Mouse (Mus musculus) embryonic facial prominence, embryonic 11.5 days (tissue): Measurements from ENCODE around the gene 1700092M07Rik. TPM values are rescaled to one million over a fixed set of nuclear protein-coding genes. Genes with fewer than 3 reads are reported as not detected.

Source experiments
- ATAC-seq: fragments of 200-750 bp; cut with Nextera tagmentation; replicated peaks from 2 replicates; pipeline ENCODE4 v1.8.0; 2017; ENCODE audit warnings: low read depth; ENCODE audit not compliant: insufficient number of reproducible peaks, low FRiP score, low TSS enrichment
- DNase-seq: peaks from one replicate; pipeline ENCODE4 v3.0.0-alpha.2; 2015; ENCODE audit warnings: low spot score
- H3K27ac ChIP-seq: fragments of 300-500 bp; sonication (generic); replicated peaks from 2 replicates; pipeline ENCODE4 v1.5.1; 2014; ENCODE audit warnings: mild to moderate bottlenecking, low read depth, low read length, control low read depth
- H3K27me3 ChIP-seq: fragments of 300-500 bp; sonication (generic); 2 replicates; pipeline ENCODE4 v1.6.1; 2014; ENCODE audit warnings: mild to moderate bottlenecking, low read length, moderate library complexity, mixed read lengths; ENCODE audit not compliant: control insufficient read depth, insufficient read depth
- H3K36me3 ChIP-seq: fragments of 300-500 bp; sonication (generic); replicated peaks from 2 replicates; pipeline ENCODE4 v1.6.1; 2014; ENCODE audit warnings: low read depth, mild to moderate bottlenecking, low read length, moderate library complexity, mixed read lengths; ENCODE audit not compliant: control insufficient read depth, insufficient read depth
- H3K4me1 ChIP-seq: fragments of 300-500 bp; sonication (generic); 2 replicates; pipeline ENCODE4 v1.6.1; 2014; ENCODE audit warnings: low read length, mixed read lengths; ENCODE audit not compliant: control insufficient read depth, insufficient read depth
- H3K4me2 ChIP-seq: fragments of 300-500 bp; sonication (generic); 2 replicates; pipeline ENCODE4 v1.6.1; 2014; ENCODE audit warnings: low read depth, mild to moderate bottlenecking, control low read depth, low read length, moderate library complexity
- H3K4me3 ChIP-seq: fragments of 300-500 bp; sonication (generic); 2 replicates; pipeline ENCODE4 v1.5.1; 2014; ENCODE audit warnings: low read depth, low read length, control low read depth
- H3K9ac ChIP-seq: fragments of 300-500 bp; sonication (generic); replicated peaks from 2 replicates; pipeline ENCODE4 v1.6.1; 2014; ENCODE audit warnings: mild to moderate bottlenecking, control low read depth, low read length
- H3K9me3 ChIP-seq: fragments of 300-500 bp; sonication (generic); replicated peaks from 2 replicates; pipeline ENCODE4 v1.6.1; 2016; ENCODE audit warnings: mild to moderate bottlenecking, low read length, inconsistent platforms, mixed read lengths; ENCODE audit not compliant: control insufficient read depth
- WGBS: fragments of 180-500 bp; shearing (Covaris S2); extraction: QIAGEN DNeasy Blood & Tissue Kit; methylation state at CpG from one replicate; pipeline ENCODE4 v1.1.7; 2014; 5-methylcytosine and 5-hydroxymethylcytosine counted together
- polyA plus RNA-seq: library from polyadenylated mRNA; unstranded; fragments of >200 nt; fragmentation: Nextera tagmentation; extraction: Ambion mirVana; gene quantifications from 2 replicates; pipeline ENCODE4 v1.2.1, GENCODE M21; 2014

1700092M07Rik gene
- polyA plus RNA-seq, 1 experiment from 2014 or later, result 1.8 TPM

DNA sequence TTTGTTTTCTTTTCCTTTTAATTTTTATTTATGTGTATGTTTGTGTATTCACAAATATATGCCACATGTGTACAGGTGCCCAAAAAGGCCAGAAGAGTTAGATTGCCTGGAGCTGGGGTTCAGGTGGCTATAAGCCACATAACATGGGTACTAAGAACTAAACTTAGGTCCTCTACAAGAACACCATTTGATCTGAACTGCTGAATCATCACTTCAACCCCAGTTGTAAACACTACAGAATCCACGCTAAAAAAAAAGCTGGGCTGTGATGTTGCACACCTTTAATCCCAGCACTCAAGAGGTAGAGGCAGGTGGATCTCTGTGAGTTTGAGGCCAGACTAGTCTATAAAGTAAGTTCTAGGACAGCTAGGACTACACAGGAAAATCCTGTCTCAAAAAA lies 19.1 kb upstream of the 1700092M07Rik start:
- ATAC-seq (no peak), DNase-seq (no peak)
- WGBS, result 96% methylated on average over 1 of the region's 1 CpGs
- no peaks in the 10 kb centered on the region for H3K4me1 ChIP-seq
- H3K9ac ChIP-seq, result no peak overlapping the region; the same call in 1 of the 2 replicates
- no peak overlapping the region for H3K4me3 ChIP-seq
- peaks cover 18% of the 10 kb centered on the region for H3K36me3 ChIP-seq
- no peaks in the 10 kb centered on the region for H3K9me3 ChIP-seq
- no peak overlapping the region for H3K4me2 ChIP-seq
- H3K27me3 ChIP-seq, result no peaks in the 10 kb centered on the region
- H3K27ac ChIP-seq, result no peak overlapping the region

DNA sequence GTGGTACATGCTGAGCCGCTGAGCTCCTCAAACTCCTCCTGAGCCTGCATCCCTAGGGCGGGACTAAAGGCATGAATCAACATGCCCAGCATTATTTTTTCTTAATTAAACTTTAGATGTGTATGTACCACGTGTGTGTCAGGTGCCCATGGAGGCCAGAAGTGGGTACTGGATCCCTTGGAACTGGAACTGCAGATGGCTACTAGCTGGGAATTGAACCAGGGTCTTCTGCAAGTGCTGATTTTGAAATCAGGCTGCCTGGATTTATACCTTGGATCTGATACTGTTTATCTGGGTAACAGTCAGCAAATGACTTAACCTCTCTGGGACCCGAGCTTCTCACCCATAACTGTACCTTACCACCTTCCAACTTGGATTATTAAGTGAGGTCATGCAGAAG lies 18.5 kb upstream of the 1700092M07Rik start:
- Histone ChIP-seq H3K9ac (peak overlapping the region; percentile 87), H3K36me3 (peaks cover 21% of the 10 kb centered on the region), H3K27me3 (no peaks in the 10 kb centered on the region), H3K4me1 (no peaks in the 10 kb centered on the region), H3K4me3 (peak overlapping the region; percentile 52), H3K9me3 (no peaks in the 10 kb centered on the region), H3K4me2 (peak overlapping the region; percentile 65), H3K27ac (no peak overlapping the region)
- ATAC-seq (no peak), DNase-seq (no peak)
- WGBS, result 61% methylated on average over 4 of the region's 4 CpGs

DNA sequence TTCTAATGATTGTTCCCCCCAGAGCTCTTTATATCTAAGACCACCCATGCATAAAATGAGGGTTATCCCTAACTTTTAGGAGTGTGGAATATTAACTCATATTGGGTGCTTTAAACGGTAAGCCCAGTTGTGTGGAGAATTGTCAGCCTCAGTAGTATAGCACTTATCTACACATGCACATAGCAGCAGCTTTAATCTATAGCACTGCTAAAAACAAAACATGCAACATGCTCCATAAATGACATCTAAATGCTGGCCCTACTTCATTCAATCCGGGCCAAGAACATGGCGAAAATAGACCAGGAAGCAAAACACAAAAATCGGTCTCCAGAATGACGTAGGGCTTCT lies 18.0 kb upstream of the 1700092M07Rik start:
- no peaks in the 10 kb centered on the region for H3K4me1 ChIP-seq
- H3K4me2 ChIP-seq, result peak overlapping the region; percentile 65
- no peak for DNase-seq
- H3K9ac ChIP-seq, result peak overlapping the region; percentile 87
- H3K9me3 ChIP-seq, result no peaks in the 10 kb centered on the region
- peak overlapping the region; percentile 91 for H3K27ac ChIP-seq
- 0 out of 2 replicates have a peak, but pooled peaks have one; percentile 2 for ATAC-seq
- H3K36me3 ChIP-seq, result peaks cover 21% of the 10 kb centered on the region
- WGBS, result 2% methylated on average over 5 of the region's 5 CpGs
- no peaks in the 10 kb centered on the region for H3K27me3 ChIP-seq
- H3K4me3 ChIP-seq, result peak overlapping the region; percentile 52

DNA sequence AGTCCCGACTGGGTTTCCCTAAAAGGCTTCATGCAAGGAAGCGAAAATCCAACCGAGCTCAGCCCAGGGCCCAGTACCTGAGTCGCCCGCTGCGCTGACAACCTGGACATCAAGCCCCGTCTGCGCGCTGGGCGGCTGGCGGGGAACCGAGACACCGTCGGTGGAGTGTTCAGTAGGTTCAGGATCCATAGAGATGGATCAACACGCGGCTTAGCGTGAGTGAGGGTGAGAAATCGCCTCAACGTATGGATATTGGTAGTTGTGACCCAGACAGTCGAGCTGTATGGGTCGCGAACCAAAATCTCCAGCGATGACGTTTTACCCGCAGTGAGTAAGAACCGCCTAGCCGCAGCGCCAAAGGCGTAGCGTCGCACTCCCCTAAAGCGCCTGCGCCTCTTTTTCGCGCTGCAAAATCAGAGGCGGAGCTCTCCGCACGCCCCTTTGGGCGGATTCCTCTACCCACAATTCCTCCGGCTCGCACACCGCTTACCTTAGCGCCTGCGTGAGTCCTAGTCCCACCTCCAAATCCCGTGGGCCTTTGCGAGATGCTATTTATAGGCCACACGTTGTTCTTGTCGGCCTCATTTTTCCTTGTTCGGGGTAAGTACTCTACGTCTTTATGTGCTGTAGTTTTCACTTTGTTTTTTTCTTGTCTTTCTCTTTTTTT lies 17.5 kb upstream of the 1700092M07Rik start, which contains the start of gene Slc3a2:
Gene Slc3a2, minus strand, starts transcription at position 463 of the 667 bp plus-strand sequence.
- peak; percentile 98 for DNase-seq
- under 1% methylated on average over 50 of the region's 50 CpGs for WGBS
- H3K9ac ChIP-seq, result peak within 1 kb of the TSS; percentile 90
- H3K9me3 ChIP-seq, result no peaks in the 10 kb centered on the region
- H3K4me2 ChIP-seq, result peak within 1 kb of the TSS; percentile 66
- peaks cover 21% of the 10 kb centered on the region for H3K36me3 ChIP-seq
- peak; percentile 93 for ATAC-seq
- peak within 1 kb of the TSS; percentile 52 for H3K4me3 ChIP-seq
- H3K27me3 ChIP-seq, result no peaks in the 10 kb centered on the region
- no peaks in the 10 kb centered on the region for H3K4me1 ChIP-seq
- H3K27ac ChIP-seq, result peak within 1 kb of the TSS; percentile 91

DNA sequence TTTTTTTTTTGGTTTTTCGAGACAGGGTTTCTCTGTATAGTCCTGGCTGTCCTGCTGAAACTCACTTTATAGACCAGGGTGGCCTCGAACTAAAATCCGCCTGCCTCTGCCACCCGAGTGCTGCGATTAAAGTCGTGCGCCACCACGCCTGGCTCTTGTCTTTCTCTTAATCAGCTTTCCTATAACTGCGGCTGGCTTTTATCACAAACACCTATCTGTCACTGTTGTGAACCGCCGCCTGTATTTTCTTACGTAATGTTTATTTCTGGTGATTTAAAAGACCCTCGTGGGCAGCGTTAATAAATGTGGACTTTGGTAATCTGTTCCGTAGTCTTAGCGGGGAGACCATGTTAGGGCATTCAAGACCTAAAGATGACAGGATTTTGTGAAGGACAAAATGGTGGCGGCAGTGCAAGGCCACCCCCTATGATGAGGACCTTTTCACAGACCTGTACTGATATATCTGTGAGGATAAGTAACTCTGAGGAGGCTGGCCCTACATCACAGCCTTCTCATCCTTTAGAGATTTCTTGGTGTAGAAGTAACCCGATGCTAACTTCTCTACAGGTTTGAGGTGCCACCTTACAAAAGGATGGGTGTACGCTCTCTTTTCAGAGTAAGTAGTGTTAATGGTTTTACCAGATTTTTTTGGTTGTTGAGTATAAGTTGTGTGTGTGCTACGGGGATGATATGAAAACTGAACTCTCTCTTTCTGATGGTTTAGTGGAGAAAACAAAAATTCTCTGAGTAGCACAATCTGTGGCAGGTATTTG lies 16.8 kb upstream of the 1700092M07Rik start:
- no peak for ATAC-seq
- whole genome bisulfite sequencing, result 0% methylated on average over 20 of the region's 20 CpGs
- peaks cover 21% of the 10 kb centered on the region for H3K36me3 ChIP-seq
- peak overlapping the region; percentile 66 for H3K4me2 ChIP-seq
- DNase-seq, result peak; percentile 46
- H3K27me3 ChIP-seq, result no peaks in the 10 kb centered on the region
- no peaks in the 10 kb centered on the region for H3K4me1 ChIP-seq
- no peaks in the 10 kb centered on the region for H3K9me3 ChIP-seq
- H3K9ac ChIP-seq, result peak overlapping the region; percentile 90
- peak overlapping the region; percentile 43; the same call in 1 of the 2 replicates for H3K27ac ChIP-seq
- H3K4me3 ChIP-seq, result peak overlapping the region; percentile 52

DNA sequence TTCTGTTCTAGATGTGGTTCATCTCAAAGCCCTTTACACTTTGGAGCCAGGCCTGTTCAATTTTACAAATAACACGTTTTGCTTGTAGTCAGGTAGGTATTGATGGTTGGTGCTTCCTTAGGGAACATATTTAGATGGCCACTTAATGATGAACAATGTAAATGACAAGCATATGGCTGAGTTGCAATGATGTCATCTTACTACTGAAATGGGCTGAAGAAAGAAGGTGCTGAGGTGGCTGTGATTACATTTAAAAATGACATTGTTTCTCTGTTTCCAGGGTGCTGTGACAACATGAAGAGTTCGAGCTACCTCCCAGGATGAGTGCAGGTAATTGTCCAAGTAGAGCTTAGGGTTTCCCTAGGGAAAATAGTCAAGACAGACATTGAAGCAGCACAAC lies 16.1 kb upstream of the 1700092M07Rik start:
- no peaks in the 10 kb centered on the region for H3K27me3 ChIP-seq
- peaks cover 21% of the 10 kb centered on the region for H3K36me3 ChIP-seq
- H3K4me2 ChIP-seq, result peak overlapping the region; percentile 66
- ATAC-seq (no peak), DNase-seq (no peak)
- H3K4me3 ChIP-seq, result peak overlapping the region; percentile 52
- H3K27ac ChIP-seq, result no peak overlapping the region
- 0% methylated on average over 2 of the region's 2 CpGs for WGBS
- no peaks in the 10 kb centered on the region for H3K4me1 ChIP-seq
- no peaks in the 10 kb centered on the region for H3K9me3 ChIP-seq
- H3K9ac ChIP-seq, result peak overlapping the region; percentile 90

DNA sequence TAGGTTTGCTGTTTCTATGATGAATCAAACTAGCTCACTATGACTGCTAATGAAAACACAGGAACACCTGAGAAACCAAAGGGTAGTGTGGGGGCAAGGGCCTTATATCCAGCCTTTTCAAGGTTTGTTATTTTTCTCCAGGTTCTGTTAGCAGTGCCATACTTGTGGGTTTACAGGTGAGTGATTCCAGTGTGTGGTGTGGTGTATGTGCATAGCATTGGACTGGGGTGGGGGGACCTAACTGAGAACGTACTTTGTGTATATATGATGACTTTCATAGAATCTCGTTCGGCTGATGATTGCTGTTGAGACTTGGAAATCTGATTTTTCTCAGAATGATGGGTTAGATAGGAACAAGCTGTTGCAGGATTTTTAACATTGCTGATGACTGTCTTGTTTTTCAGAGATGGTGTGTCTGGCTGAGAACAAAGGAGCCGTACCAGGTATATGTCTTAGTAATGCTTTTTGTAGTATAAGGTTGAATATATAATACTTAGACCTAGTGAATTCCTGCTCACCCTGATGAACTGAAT lies 15.4 kb upstream of the 1700092M07Rik start:
- Histone ChIP-seq H3K36me3 (peaks cover 21% of the 10 kb centered on the region), H3K27ac (no peak overlapping the region), H3K9ac (peak overlapping the region; percentile 90), H3K4me3 (peak overlapping the region; percentile 52), H3K4me1 (no peaks in the 10 kb centered on the region), H3K27me3 (no peaks in the 10 kb centered on the region), H3K4me2 (peak overlapping the region; percentile 66), H3K9me3 (no peaks in the 10 kb centered on the region)
- ATAC-seq, result no peak
- no peak for DNase-seq
- WGBS, result 54% methylated on average over 4 of the region's 4 CpGs
